Comparison of ENCODE assay signal across 9 mouse cellular contexts in the genomic region with DNA sequence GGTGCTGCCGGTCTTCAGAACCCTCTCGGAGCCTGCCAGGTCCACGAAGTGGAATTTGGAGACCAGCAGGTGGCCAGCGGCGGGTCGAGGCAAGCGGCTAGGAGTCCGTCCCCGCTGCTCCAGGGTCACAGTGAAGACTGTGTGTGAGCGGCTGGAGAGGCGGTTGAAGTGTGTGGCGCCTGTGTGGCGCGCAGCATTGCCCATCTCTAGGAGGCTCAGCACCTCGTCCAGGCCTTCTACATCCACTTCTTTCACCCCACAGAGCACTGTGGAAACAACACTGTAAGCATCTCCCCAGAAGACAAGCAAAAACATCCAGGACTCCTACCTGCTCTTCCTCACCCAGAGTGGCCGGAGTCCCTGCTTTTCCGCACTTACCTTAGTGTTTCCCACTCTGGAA. TPM values are rescaled to one million over a fixed set of nuclear protein-coding genes. Genes with fewer than 3 reads are reported as not detected.
DNase-seq lines count a peak whose midpoint lies in the region; ATAC-seq and TF ChIP-seq lines count a peak whose summit lies in the region.
"Had no signal": no experiment of that assay in that cellular context is flagged by ENCODE, and none has a peak within 500 bp of the region (broad histone marks: within the 10 kb centered on the region; RNA-seq: fewer than 3 reads in every experiment).

No protein-coding gene starts in this region.

- peaks cover 40% of the 10 kb centered on the region for H3K36me3 ChIP-seq in hindbrain, embryonic 10.5 days
- H3K36me3 ChIP-seq in neural tube, embryonic 12.5 days = peaks cover 23% of the 10 kb centered on the region

- no peaks in the 10 kb centered on the region for H3K9me3 ChIP-seq in hindbrain, embryonic 10.5 days
- H3K9me3 ChIP-seq in neural tube, embryonic 12.5 days = no peaks in the 10 kb centered on the region

- peak overlapping the region; percentile 75 for H3K4me2 ChIP-seq in neural tube, embryonic 12.5 days (replicated peaks)

- peaks cover 38% of the 10 kb centered on the region for H3K27me3 ChIP-seq in hindbrain, embryonic 10.5 days (ENCODE audit: insufficient read depth, poor library complexity, severe bottlenecking)
- peaks cover 10% of the 10 kb centered on the region for H3K27me3 ChIP-seq in neural tube, embryonic 12.5 days (replicated peaks)

- peak overlapping the region; percentile 48; the same call in 1 of the 2 replicates for H3K27ac ChIP-seq in left cerebral cortex, adult 2 months
- no peak overlapping the region for H3K27ac ChIP-seq in hindbrain, embryonic 10.5 days
- H3K27ac ChIP-seq in neural tube, embryonic 12.5 days = no peak overlapping the region; the same call in 1 of the 2 replicates

- peaks cover 28% of the 10 kb centered on the region for H3K4me1 ChIP-seq in hindbrain, embryonic 10.5 days (replicated peaks)
- peaks cover 25% of the 10 kb centered on the region for H3K4me1 ChIP-seq in neural tube, embryonic 12.5 days

- peak overlapping the region; percentile 33; the same call in 1 of the 2 replicates for H3K9ac ChIP-seq in neural tube, embryonic 12.5 days

- WGBS in hindbrain, embryonic 10.5 days = 26% methylated on average over 17 of the region's 17 CpGs
- 28% methylated on average over 17 of the region's 17 CpGs for WGBS in neural tube, embryonic 12.5 days

- peak overlapping the region; percentile 44 for H3K4me3 ChIP-seq in left cerebral cortex, adult 2 months
- peak overlapping the region; percentile 56 for H3K4me3 ChIP-seq in hindbrain, embryonic 10.5 days
- peak overlapping the region; percentile 39; the same call in 1 of the 2 replicates for H3K4me3 ChIP-seq in neural tube, embryonic 12.5 days

- no peak for ATAC-seq in cerebellum, adult (ENCODE audit: insufficient number of reproducible peaks, low FRiP score, low TSS enrichment)
- ATAC-seq in neural tube, embryonic 12.5 days (ENCODE audit: low FRiP score, low read depth) = no peak

- TF ChIP-seq CTCF in left cerebral cortex, adult 2 months (IDR thresholded peaks at IDR 0.05) = no peak

- peak; percentile 30 for DNase-seq in cerebellum, adult 11-12 months
- DNase-seq in left cerebral cortex, adult 2 months (ENCODE audit: extremely low spot score in 1 of 2, low spot score in 2 of 2) = peak in 1 of 2 experiments; percentile 15
- no peak for DNase-seq in left cerebral cortex, adult 8-10 months (ENCODE audit: low spot score in 2 of 2)
- peak; percentile 22 for DNase-seq in hindbrain, embryonic 10.5 days (ENCODE audit: low spot score)
- no peak for DNase-seq in right cerebral cortex, postnatal 25 days
- DNase-seq in urinary bladder, postnatal 25 days (ENCODE audit: low spot score) = no peak

- intact Hi-C loops in left cerebral cortex, adult 2 months (cut with DNase I) = no loop called here

RNA-seq across cellular contexts. Expression of a gene that starts 4.7 kb away (rescaled TPM):
- 1 to 10 TPM; 1.4 to 1.7 TPM for total RNA-seq in left cerebral cortex, adult 2 months (2021)
- total RNA-seq in left cerebral cortex, adult 8-10 months (2022) = 1 to 10 TPM; 1.6 to 2.2 (median 1.8) TPM
- 5.2 and 5.9 TPM in 2 replicates for polyA plus RNA-seq in hindbrain, embryonic 10.5 days (2016; fragmentation: Nextera tagmentation; extraction: Ambion mirVana)
- 6.0 and 6.2 TPM in 2 replicates for polyA plus RNA-seq in neural tube, embryonic 12.5 days (2016; fragmentation: Nextera tagmentation; extraction: Ambion mirVana)

RNA-seq across cellular contexts. Expression of a gene that starts 21.9 kb away (rescaled TPM):
- total RNA-seq in left cerebral cortex, adult 2 months (2021) = not detected
- under 1 TPM in 3 of 4 experiments, not detected in 1; 0.18 to 0.23 (median 0.23) TPM for total RNA-seq in left cerebral cortex, adult 8-10 months (2022)
- not detected in 2 replicates for polyA plus RNA-seq in hindbrain, embryonic 10.5 days (2016; fragmentation: Nextera tagmentation; extraction: Ambion mirVana)
- not detected in 2 replicates for polyA plus RNA-seq in neural tube, embryonic 12.5 days (2016; fragmentation: Nextera tagmentation; extraction: Ambion mirVana)
- total RNA-seq: left cerebral cortex, postnatal 4 days had no signal

RNA-seq across cellular contexts. Expression of a gene that starts 32.1 kb away (rescaled TPM):
- 10 to 100 TPM; 10.1 to 11.5 TPM for total RNA-seq in left cerebral cortex, adult 2 months (2021)
- total RNA-seq in left cerebral cortex, adult 8-10 months (2022) = 10 to 100 TPM in 1 of 4 experiments, 1 to 10 TPM in 3; 9.4 to 10.7 (median 9.9) TPM
- 8.0 and 8.3 TPM in 2 replicates for polyA plus RNA-seq in hindbrain, embryonic 10.5 days (2016; fragmentation: Nextera tagmentation; extraction: Ambion mirVana)
- polyA plus RNA-seq in neural tube, embryonic 12.5 days (2016; fragmentation: Nextera tagmentation; extraction: Ambion mirVana) = 9.8 and 11.5 TPM in 2 replicates

RNA-seq across cellular contexts. Expression of a gene that starts 32.1 kb away (rescaled TPM):
- under 1 TPM in 1 of 2 experiments, not detected in 1; 0.35 TPM for total RNA-seq in left cerebral cortex, adult 2 months (2021)
- total RNA-seq in left cerebral cortex, adult 8-10 months (2022) = under 1 TPM; 0.18 to 0.61 (median 0.34) TPM
- 0.47 and 0.52 TPM in 2 replicates for polyA plus RNA-seq in hindbrain, embryonic 10.5 days (2016; fragmentation: Nextera tagmentation; extraction: Ambion mirVana)
- 0.17 and 0.38 TPM in 2 replicates for polyA plus RNA-seq in neural tube, embryonic 12.5 days (2016; fragmentation: Nextera tagmentation; extraction: Ambion mirVana)

RNA-seq across cellular contexts. Expression of a gene that starts 50.8 kb away (rescaled TPM):
- under 1 TPM in 1 of 2 experiments, not detected in 1; 0.11 TPM for total RNA-seq in left cerebral cortex, adult 2 months (2021)
- total RNA-seq in left cerebral cortex, adult 8-10 months (2022) = under 1 TPM in 2 of 4 experiments, not detected in 2; 0.11 to 0.22 TPM
- polyA plus RNA-seq in hindbrain, embryonic 10.5 days (2016; fragmentation: Nextera tagmentation; extraction: Ambion mirVana) = 16.1 and 16.5 TPM in 2 replicates
- 9.1 TPM in 2 replicates for polyA plus RNA-seq in neural tube, embryonic 12.5 days (2016; fragmentation: Nextera tagmentation; extraction: Ambion mirVana)

Comparison
In these comparisons a context has a peak if more than half of its experiments do, and no peak if none do; other contexts are left out.
1. DNase-seq: peak in cerebellum, adult 11-12 months (single experiment) and hindbrain, embryonic 10.5 days (single experiment); none in left cerebral cortex, adult 8-10 months (0 of 2), right cerebral cortex, postnatal 25 days (single experiment) and urinary bladder, postnatal 25 days (single experiment).
2. Peak in every context shown above with its lines, with median percentiles within 50 percentile points of each other: H3K4me3 ChIP-seq.